Mouse (Mus musculus) stomach, postnatal 0 days (tissue): ENCODE data around the gene Polr3h.

ENCODE experiments used
- CTCF ChIP-seq: IDR thresholded peaks from 2 replicates; pipeline ENCODE4 v1.5.1; 2016; ENCODE audit warnings: antibody characterized with exemption, low read depth, mild to moderate bottlenecking, moderate library complexity
- EP300 ChIP-seq: optimal IDR thresholded peaks from 2 replicates; pipeline ENCODE3; 2016; ENCODE audit warnings: antibody characterized with exemption

DNA sequence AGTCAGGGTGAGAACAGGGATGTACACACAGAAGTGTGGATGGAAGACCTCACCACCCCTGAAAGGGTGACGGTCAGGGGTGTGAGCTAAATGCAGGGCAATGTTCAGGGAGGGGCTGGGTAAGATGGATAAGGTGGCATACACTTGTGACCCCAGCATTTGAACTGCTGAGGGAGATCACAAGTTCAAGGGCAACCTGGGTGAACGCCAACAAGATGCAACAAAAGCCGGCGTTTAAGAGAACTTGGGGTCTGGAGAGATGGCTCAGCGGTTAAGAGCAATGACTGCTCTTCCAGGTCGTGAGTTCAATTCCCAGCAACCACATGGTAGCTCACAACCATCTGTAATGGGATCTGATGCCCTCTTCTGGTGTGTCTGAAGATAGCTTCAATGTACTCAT is 28.7 kb upstream of the Polr3h start:
- no peak for TF ChIP-seq CTCF
- no peak for TF ChIP-seq EP300
